Mouse (Mus musculus): ENCODE measurements around the gene N4bp3. TPM values are rescaled to one million over a fixed set of nuclear protein-coding genes. Genes with fewer than 3 reads are reported as not detected.
A peak's percentile ranks its signal among the peaks of the same experiment; 100 is the strongest.

Gene N4bp3
- polyA plus RNA-seq, 1 experiment, result 9.1 TPM

DNA sequence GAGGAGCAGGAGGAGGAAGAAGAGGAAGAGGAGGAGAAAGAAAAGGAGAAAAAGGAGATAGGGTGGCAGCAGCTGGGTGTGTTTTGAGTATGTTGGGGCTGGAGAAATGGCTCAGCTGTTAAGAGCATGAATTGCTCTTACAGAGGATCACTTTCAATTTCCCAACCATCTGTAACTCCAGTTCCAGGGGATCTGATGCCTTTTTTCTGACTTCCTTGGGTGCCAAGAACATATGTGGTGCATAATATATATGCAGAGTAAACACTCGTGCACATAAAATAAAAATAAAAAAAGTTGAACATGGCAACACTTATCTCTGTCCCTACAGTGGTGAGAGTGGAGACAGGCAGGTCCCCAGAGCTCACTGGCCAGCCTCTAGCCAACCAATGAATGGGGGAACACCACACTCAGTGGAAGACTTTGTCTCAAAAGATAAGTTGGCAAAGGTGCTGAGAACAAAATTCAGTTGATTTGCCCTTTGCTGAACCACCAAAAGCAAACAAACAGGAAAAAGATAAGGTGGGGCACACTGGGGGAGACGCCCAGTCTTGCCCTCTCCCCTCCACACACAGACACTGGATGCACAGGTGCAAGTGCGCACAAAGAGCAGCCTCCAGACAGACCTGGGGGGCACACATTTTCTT is 41.3 kb downstream of the N4bp3 start:
- H3K27ac ChIP-seq (ENCODE audit: insufficient read depth, low read length), result no peak overlapping the region
- no peak for TF ChIP-seq POLR2A (IDR thresholded peaks at IDR 0.05; ENCODE audit: extremely low read depth, insufficient read depth, low read length)
- no peak for TF ChIP-seq CTCF (IDR thresholded peaks at IDR 0.05; ENCODE audit: extremely low read depth, insufficient read depth, low read length)
- H3K4me1 ChIP-seq (ENCODE audit: control insufficient read depth, insufficient read depth, low read length), result peaks cover 2% of the 10 kb centered on the region; the same call in 1 of the 2 replicates
- H3K4me3 ChIP-seq (ENCODE audit: insufficient read depth, low read length), result no peak overlapping the region

- TF ChIP-seq POLR2A (IDR thresholded peaks at IDR 0.05; ENCODE audit: extremely low read depth, insufficient read depth, low read length), result no peak
- TF ChIP-seq CTCF (IDR thresholded peaks at IDR 0.05; ENCODE audit: extremely low read depth, insufficient read depth, low read length), result no peak
- no peak overlapping the region for H3K27ac ChIP-seq (ENCODE audit: insufficient read depth, low read length)
- H3K4me3 ChIP-seq (ENCODE audit: insufficient read depth, low read length), result peak overlapping the region; percentile 35
- H3K4me1 ChIP-seq (ENCODE audit: control insufficient read depth, insufficient read depth, low read length), result peaks cover 2% of the 10 kb centered on the region; the same call in 1 of the 2 replicates
Measured at GRCm38 (mm10) chr11:51607096-51607738, 43.4 kb downstream of the N4bp3 start.

DNA sequence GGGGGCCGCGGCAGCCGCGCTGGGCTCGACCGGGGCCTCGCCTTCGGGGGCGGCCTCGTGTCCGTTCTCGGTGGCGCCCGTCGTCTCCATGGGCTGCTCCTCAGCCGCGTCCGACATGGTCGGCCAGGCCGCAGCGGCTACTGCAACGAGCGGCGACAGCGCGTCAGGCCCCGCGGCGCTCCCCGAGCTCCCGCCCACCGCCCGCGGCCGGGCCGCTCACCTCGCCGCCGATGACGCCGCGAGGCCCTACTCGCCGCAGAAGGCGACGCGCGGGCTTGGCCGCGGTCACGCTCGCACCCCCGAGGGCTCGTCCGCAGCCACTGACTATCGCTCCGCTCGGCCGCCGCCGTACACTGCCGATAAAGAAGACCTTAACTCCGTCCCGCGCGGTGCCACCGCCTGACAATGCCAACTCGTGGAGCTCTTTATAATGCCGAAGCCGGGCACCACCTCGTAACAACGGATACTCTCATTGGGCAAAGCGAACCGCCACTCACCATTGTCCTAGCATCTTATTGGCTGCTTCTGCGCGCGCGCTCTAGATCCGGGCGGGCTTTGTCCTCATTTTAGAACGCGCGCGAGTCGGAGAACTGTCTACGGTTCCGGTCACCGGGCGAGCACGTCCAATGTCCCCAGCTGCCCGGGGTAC is 44.1 kb downstream of the N4bp3 start, which contains the start of gene Hnrnpab:
Gene Hnrnpab, minus strand, starts transcription at position 401 of the 649 bp plus-strand sequence.
- TF ChIP-seq POLR2A (IDR thresholded peaks at IDR 0.05; ENCODE audit: extremely low read depth, insufficient read depth, low read length), result peak; percentile 99
- TF ChIP-seq CTCF (IDR thresholded peaks at IDR 0.05; ENCODE audit: extremely low read depth, insufficient read depth, low read length), result no peak
- Histone ChIP-seq H3K4me1 (ENCODE audit: control insufficient read depth, insufficient read depth, low read length) (peaks cover 2% of the 10 kb centered on the region), H3K27ac (ENCODE audit: insufficient read depth, low read length) (peak within 1 kb of the TSS; percentile 82), H3K4me3 (ENCODE audit: insufficient read depth, low read length) (peak within 1 kb of the TSS; percentile 35)

DNA sequence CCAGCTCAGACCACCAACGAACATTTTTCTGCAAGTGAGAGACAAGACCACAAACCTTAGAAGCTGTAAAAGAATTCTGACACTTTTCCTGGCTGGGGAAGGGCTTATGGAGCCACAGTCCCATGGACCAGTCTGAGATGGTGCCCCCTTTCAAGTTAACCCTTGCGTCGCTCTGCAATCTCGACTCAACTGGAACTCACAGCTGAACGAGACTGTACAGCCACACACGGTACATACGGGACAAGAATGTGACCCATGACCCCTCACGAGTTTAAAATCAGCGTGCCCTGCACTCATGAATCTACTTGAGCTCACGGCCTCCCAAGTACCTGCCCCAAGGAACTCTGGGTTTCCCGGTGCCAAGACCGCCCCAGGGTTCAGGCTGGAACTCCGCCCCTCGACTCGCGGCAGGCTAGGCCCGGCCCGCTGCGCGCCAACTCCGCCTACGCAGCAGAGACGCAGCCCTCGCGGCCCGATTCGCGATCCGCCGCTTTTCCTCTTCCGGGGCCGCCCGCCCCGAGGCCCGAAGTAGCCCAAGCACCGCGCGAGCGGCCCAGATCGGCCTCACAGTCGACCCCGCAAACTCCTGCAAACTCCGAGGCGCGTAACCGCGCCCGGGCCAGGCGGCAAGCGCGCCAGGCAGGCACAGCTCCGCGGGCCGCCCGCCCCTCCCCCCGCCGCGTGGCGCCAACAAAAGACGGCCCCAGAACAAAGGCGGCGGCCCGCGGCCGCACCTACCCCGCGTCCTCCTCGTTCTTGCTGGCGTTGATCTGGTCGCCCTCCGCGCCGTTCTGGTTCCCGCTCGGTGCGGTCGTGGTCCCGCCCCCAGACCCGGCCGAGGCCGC is 44.8 kb downstream of the N4bp3 start:
- Histone ChIP-seq H3K4me3 (ENCODE audit: insufficient read depth, low read length) (peak overlapping the region; percentile 35), H3K4me1 (ENCODE audit: control insufficient read depth, insufficient read depth, low read length) (peaks cover 2% of the 10 kb centered on the region), H3K27ac (ENCODE audit: insufficient read depth, low read length) (peak overlapping the region; percentile 82)
- TF ChIP-seq POLR2A (IDR thresholded peaks at IDR 0.05; ENCODE audit: extremely low read depth, insufficient read depth, low read length) (0 out of 2 replicates have a peak, but pooled peaks have one; percentile 10), CTCF (IDR thresholded peaks at IDR 0.05; ENCODE audit: extremely low read depth, insufficient read depth, low read length) (no peak)

GRCm38 (mm10) chr11:51602253-51602652 is 48.4 kb downstream of the N4bp3 start:
- H3K27ac ChIP-seq (ENCODE audit: insufficient read depth, low read length), result no peak overlapping the region

GRCm38 (mm10) chr11:51597553-51597952 is 53.1 kb downstream of the N4bp3 start:
- Histone ChIP-seq H3K4me1 (ENCODE audit: control insufficient read depth, insufficient read depth, low read length) (no peaks in the 10 kb centered on the region; the same call in none of the 2 replicates), H3K4me3 (ENCODE audit: insufficient read depth, low read length) (no peak overlapping the region), H3K27ac (ENCODE audit: insufficient read depth, low read length) (no peak overlapping the region)
- TF ChIP-seq CTCF (IDR thresholded peaks at IDR 0.05; ENCODE audit: extremely low read depth, insufficient read depth, low read length) (no peak), POLR2A (IDR thresholded peaks at IDR 0.05; ENCODE audit: extremely low read depth, insufficient read depth, low read length) (no peak)

More at GRCm38 (mm10) chr11:51602253-51602652, 48.4 kb downstream of the N4bp3 start:
- H3K4me3 ChIP-seq (ENCODE audit: insufficient read depth, low read length), result no peak overlapping the region
- peaks cover 2% of the 10 kb centered on the region for H3K4me1 ChIP-seq (ENCODE audit: control insufficient read depth, insufficient read depth, low read length)
- TF ChIP-seq POLR2A (IDR thresholded peaks at IDR 0.05; ENCODE audit: extremely low read depth, insufficient read depth, low read length) (no peak), CTCF (IDR thresholded peaks at IDR 0.05; ENCODE audit: extremely low read depth, insufficient read depth, low read length) (no peak)

- Histone ChIP-seq H3K27ac (ENCODE audit: insufficient read depth, low read length) (no peak overlapping the region), H3K4me3 (ENCODE audit: insufficient read depth, low read length) (no peak overlapping the region), H3K4me1 (ENCODE audit: control insufficient read depth, insufficient read depth, low read length) (no peaks in the 10 kb centered on the region; the same call in 1 of the 2 replicates)
- TF ChIP-seq POLR2A (IDR thresholded peaks at IDR 0.05; ENCODE audit: extremely low read depth, insufficient read depth, low read length) (no peak), CTCF (IDR thresholded peaks at IDR 0.05; ENCODE audit: extremely low read depth, insufficient read depth, low read length) (no peak)
Measured at GRCm38 (mm10) chr11:51595459-51596083, 55.1 kb downstream of the N4bp3 start.

DNA sequence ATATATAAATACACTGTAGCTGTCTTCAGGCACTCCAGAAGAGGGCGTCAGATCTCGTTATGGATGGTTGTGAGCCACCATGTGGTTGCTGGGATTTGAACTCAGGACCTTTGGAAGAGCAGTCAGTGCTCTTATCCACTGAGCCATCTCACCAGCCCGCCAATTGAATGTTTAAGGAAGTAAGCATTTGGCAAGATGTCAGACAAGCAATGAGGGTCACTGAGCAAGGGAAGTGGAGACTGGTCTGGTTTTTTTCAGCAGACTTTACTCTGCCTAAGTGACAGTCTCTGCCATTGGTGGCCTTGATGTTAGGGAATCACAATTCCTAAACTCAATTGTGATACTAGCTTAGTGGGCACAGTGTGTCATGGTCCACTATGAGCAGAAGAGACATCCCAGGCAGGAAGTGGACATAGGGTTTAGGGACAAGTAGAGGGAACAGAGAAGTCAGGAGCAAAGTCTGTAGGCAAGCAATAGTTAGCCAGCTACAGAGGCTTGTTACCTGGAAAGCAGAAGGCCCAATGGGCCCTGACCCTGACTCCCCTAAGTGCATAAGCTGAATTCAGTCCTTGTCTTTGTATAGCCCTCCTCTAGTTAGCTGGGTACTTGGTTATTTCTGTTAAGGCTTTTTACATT is 55.8 kb downstream of the N4bp3 start:
- TF ChIP-seq CTCF (IDR thresholded peaks at IDR 0.05; ENCODE audit: extremely low read depth, insufficient read depth, low read length), result no peak
- no peak for TF ChIP-seq POLR2A (IDR thresholded peaks at IDR 0.05; ENCODE audit: extremely low read depth, insufficient read depth, low read length)
- Histone ChIP-seq H3K4me1 (ENCODE audit: control insufficient read depth, insufficient read depth, low read length) (no peaks in the 10 kb centered on the region; the same call in 1 of the 2 replicates), H3K4me3 (ENCODE audit: insufficient read depth, low read length) (no peak overlapping the region), H3K27ac (ENCODE audit: insufficient read depth, low read length) (no peak overlapping the region)
